Mouse (Mus musculus) forebrain, embryonic 10.5 days (tissue): ENCODE measurements around the gene Npr2. TPM values are rescaled to one million over a fixed set of nuclear protein-coding genes. Genes with fewer than 3 reads are reported as not detected.

Source experiments
- DNase-seq: peaks from one replicate; pipeline ENCODE4 v3.0.0-alpha.2; 2017; ENCODE audit warnings: low spot score; ENCODE audit errors: extremely low spot score
- H3K27ac ChIP-seq: fragments of 300-500 bp; sonication (generic); 2 replicates; pipeline ENCODE4 v1.5.1; 2016; ENCODE audit warnings: mild to moderate bottlenecking
- H3K27me3 ChIP-seq: fragments of 300-500 bp; sonication (generic); 2 replicates; pipeline ENCODE4 v1.6.1; 2016; ENCODE audit warnings: mild to moderate bottlenecking; ENCODE audit not compliant: poor library complexity, severe bottlenecking
- H3K36me3 ChIP-seq: fragments of 300-500 bp; sonication (generic); replicated peaks from 2 replicates; pipeline ENCODE4 v1.6.1; 2016; ENCODE audit warnings: mild to moderate bottlenecking, moderate library complexity
- H3K4me1 ChIP-seq: fragments of 300-500 bp; sonication (generic); 2 replicates; pipeline ENCODE4 v1.6.1; 2016
- H3K4me3 ChIP-seq: fragments of 300-500 bp; sonication (generic); 2 replicates; pipeline ENCODE4 v1.5.1; 2016; ENCODE audit warnings: mild to moderate bottlenecking, moderate library complexity
- H3K9me3 ChIP-seq: fragments of 300-500 bp; sonication (generic); 2 replicates; pipeline ENCODE4 v1.6.1; 2016; ENCODE audit warnings: mild to moderate bottlenecking, moderate library complexity
- WGBS: fragments of 180-500 bp; shearing (Covaris S2); methylation state at CpG from one replicate; pipeline ENCODE4 v1.1.7; 2016; 5-methylcytosine and 5-hydroxymethylcytosine counted together
- polyA plus RNA-seq: library from polyadenylated mRNA; unstranded; fragments of >200 nt; fragmentation: Nextera tagmentation; extraction: Ambion mirVana; gene quantifications from 2 replicates; pipeline ENCODE4 v1.2.1, GENCODE M21; 2016

Gene Npr2
- polyA plus RNA-seq, 1 experiment from 2014 or later, result 5.4 TPM

- H3K4me3 ChIP-seq, result peak overlapping the region; percentile 79
- H3K27me3 ChIP-seq, result peaks cover 36% of the 10 kb centered on the region
- DNase-seq, result peak; percentile 14
- H3K9me3 ChIP-seq, result no peaks in the 10 kb centered on the region
- H3K27ac ChIP-seq, result peak overlapping the region; percentile 90
- H3K36me3 ChIP-seq, result no peaks in the 10 kb centered on the region
- peaks cover 48% of the 10 kb centered on the region for H3K4me1 ChIP-seq
- 42% methylated on average over 42 of the region's 42 CpGs for WGBS
Measured at GRCm38 (mm10) chr4:43631956-43632920, 503 bp downstream of the Npr2 start.

- peaks cover 36% of the 10 kb centered on the region for H3K27me3 ChIP-seq
- 0 out of 2 replicates have a peak overlapping the region, but pooled peaks have one; percentile 11 for H3K27ac ChIP-seq
- H3K9me3 ChIP-seq, result no peaks in the 10 kb centered on the region
- no peak overlapping the region; the same call in 1 of the 2 replicates for H3K4me3 ChIP-seq
- no peaks in the 10 kb centered on the region for H3K36me3 ChIP-seq
- WGBS, result 77% methylated on average over 8 of the region's 8 CpGs
- peaks cover 48% of the 10 kb centered on the region for H3K4me1 ChIP-seq
- DNase-seq, result peak; percentile 13
Measured at GRCm38 (mm10) chr4:43633296-43633695, 1.6 kb downstream of the Npr2 start.

DNA sequence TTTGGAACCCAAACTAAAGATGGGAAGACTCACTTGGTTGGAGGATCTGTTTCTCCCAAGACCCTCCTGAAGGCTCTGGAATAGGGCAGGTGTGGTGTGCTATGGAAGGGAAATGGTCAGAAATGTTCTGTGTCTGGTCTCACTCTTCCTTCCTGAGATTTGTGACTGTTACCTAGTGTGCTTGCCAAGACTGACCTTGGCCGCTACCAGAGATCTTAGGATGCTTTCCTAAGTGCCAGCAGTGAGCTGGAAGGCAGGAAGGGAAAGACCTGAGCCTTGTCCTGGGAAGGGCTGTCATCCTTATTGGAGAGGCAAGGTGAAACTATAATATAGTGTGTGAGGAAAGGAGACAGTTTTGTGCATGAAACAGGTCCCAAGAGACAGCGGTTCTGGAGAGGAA lies 2.0 kb downstream of the Npr2 start:
- Histone ChIP-seq H3K27ac (0 out of 2 replicates have a peak overlapping the region, but pooled peaks have one; percentile 11), H3K4me1 (peaks cover 48% of the 10 kb centered on the region), H3K27me3 (peaks cover 36% of the 10 kb centered on the region), H3K9me3 (no peaks in the 10 kb centered on the region), H3K36me3 (no peaks in the 10 kb centered on the region), H3K4me3 (no peak overlapping the region; the same call in 1 of the 2 replicates)
- 93% methylated on average over 2 of the region's 2 CpGs for WGBS
- no peak for DNase-seq

- no peak overlapping the region for H3K27ac ChIP-seq
- H3K4me1 ChIP-seq, result peaks cover 41% of the 10 kb centered on the region
- 90% methylated on average over 7 of the region's 7 CpGs for WGBS
- H3K36me3 ChIP-seq, result no peaks in the 10 kb centered on the region
- peak; percentile 7 for DNase-seq
- H3K9me3 ChIP-seq, result no peaks in the 10 kb centered on the region
- no peak overlapping the region for H3K4me3 ChIP-seq
- H3K27me3 ChIP-seq, result peaks cover 36% of the 10 kb centered on the region
Measured at GRCm38 (mm10) chr4:43634621-43635374, 3.1 kb downstream of the Npr2 start.

GRCm38 (mm10) chr4:43636751-43637150 lies 5.0 kb downstream of the Npr2 start:
- no peaks in the 10 kb centered on the region for H3K36me3 ChIP-seq
- no peak overlapping the region for H3K4me3 ChIP-seq
- H3K27ac ChIP-seq, result no peak overlapping the region
- peaks cover 21% of the 10 kb centered on the region for H3K27me3 ChIP-seq
- no peaks in the 10 kb centered on the region for H3K9me3 ChIP-seq
- WGBS, result 75% methylated on average over 6 of the region's 6 CpGs
- H3K4me1 ChIP-seq, result peaks cover 22% of the 10 kb centered on the region
- DNase-seq, result peak; percentile 7

DNA sequence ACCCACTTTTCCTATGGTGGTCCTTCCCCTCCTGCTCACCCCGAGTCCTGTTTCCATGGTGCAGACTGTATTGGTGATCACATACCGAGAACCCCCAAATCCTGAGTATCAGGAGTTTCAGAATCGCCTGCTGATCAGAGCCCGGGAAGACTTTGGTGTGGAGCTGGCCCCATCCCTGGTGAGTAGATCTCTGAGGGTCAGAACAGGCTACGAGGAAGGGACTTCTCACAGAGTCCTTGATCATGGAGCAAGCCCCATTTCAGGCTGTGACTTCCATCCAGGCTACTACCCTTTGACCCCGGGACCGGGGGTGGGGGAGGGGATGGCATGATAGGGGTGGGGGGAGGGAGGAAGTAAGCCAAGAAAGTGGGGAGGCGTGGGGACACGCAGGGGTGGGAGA lies 8.3 kb downstream of the Npr2 start:
- Histone ChIP-seq H3K27ac (no peak overlapping the region), H3K27me3 (no peaks in the 10 kb centered on the region), H3K9me3 (no peaks in the 10 kb centered on the region), H3K4me3 (no peak overlapping the region), H3K36me3 (no peaks in the 10 kb centered on the region), H3K4me1 (0 out of 2 replicates have a peak, but pooled peaks cover 4% of the 10 kb centered on the region)
- peak; percentile 11 for DNase-seq
- WGBS, result 80% methylated on average over 9 of the region's 9 CpGs

DNA sequence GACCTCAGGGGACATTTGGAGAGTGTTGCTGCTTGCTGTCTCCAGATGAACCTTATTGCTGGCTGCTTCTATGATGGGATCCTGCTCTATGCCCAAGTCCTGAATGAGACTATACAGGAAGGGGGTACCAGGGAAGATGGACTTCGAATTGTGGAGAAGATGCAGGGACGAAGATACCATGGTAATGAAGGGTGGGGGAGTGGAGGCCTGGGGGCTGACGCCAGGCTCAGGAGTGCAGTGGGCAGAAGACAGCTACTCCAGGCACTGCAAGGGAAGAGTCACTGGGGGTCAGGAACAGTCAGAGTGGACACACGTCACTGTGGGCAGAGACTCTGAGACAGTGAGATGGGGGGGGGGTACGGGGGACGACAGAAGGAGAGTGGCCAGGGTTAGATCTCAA lies 8.8 kb downstream of the Npr2 start:
- 80% methylated on average over 6 of the region's 6 CpGs for WGBS
- no peak for DNase-seq
- Histone ChIP-seq H3K27ac (no peak overlapping the region), H3K9me3 (no peaks in the 10 kb centered on the region), H3K36me3 (no peaks in the 10 kb centered on the region), H3K4me3 (no peak overlapping the region), H3K4me1 (0 out of 2 replicates have a peak, but pooled peaks cover 4% of the 10 kb centered on the region), H3K27me3 (no peaks in the 10 kb centered on the region)

DNA sequence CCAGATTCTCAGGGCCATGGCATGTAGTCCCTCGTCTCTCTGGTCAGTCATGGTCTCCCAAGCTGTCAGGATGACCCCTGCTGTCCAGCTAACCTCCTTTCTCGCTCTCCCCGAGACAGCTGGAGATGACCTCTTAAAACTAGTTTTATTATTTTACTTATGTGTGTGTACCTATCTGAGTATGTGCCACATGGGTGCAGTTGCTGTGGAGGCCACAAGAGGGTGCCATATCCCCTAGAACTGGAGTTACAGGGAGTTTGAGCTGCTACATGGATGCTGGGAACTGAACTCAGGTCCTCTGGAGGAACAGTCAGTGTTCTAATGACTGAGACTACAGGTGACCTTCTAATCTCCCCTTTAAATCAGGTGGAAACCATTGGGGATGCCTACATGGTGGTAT lies 18.0 kb downstream of the Npr2 start:
- no peaks in the 10 kb centered on the region for H3K27me3 ChIP-seq
- no peak overlapping the region for H3K4me3 ChIP-seq
- peaks cover 15% of the 10 kb centered on the region for H3K36me3 ChIP-seq
- DNase-seq, result no peak
- H3K9me3 ChIP-seq, result peaks cover 9% of the 10 kb centered on the region
- H3K4me1 ChIP-seq, result peaks cover 14% of the 10 kb centered on the region
- WGBS, result 89% methylated on average over 3 of the region's 3 CpGs
- no peak overlapping the region for H3K27ac ChIP-seq

- Histone ChIP-seq H3K27me3 (no peaks in the 10 kb centered on the region), H3K4me1 (peaks cover 33% of the 10 kb centered on the region), H3K4me3 (peak overlapping the region; percentile 47), H3K9me3 (peaks cover 9% of the 10 kb centered on the region), H3K27ac (peak overlapping the region; percentile 60), H3K36me3 (peaks cover 15% of the 10 kb centered on the region)
- DNase-seq, result no peak
- 91% methylated on average over 4 of the region's 4 CpGs for WGBS
Measured at GRCm38 (mm10) chr4:43652726-43653125, 21.0 kb downstream of the Npr2 start.

DNA sequence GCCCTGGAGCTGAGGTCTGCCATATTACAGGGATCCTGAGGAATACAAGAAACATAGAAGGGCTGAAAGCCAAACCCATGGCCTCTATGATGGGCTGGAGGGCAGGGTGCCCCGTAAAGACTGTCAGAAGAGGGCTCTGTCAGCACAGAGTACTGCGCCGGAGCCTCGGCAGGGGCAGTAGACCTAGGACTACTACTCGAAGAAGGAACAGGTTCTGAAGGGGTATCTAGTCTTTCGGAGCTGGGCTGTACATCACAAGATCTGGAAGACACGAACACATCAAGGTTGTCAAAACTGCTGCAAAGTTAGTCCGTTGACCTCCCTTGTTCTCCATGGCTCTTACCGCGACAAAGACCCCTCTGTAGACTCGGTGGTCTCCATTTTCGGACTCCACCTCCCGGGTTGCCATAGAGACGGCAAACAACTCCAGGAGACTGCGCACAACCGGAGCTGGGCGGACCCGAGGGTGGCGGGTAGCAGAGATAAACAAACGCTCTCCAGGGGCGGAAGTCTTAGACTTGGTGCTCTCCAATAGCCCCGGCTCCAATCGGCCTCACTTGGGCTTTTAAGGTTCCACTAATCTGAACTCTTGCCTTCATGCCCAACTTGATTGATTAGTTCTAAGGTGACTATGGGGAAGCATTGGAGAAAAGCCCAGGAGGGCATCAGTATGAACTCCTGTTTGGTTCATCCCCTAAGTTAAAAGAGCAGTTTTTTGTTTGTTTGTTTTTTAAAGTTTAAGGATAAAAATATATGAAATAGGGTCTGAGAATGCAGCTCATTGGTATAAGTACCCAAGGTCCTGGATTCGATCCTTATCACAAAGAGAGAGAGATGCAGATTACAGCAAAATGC lies 21.7 kb downstream of the Npr2 start, which contains the start of gene Spag8:
Gene Spag8 (minus strand): TSS at position 434 of the 855 bp plus-strand sequence.
- peak; percentile 59 for DNase-seq
- H3K4me1 ChIP-seq, result peaks cover 33% of the 10 kb centered on the region
- H3K27ac ChIP-seq, result peak within 1 kb of the TSS; percentile 60
- peaks cover 15% of the 10 kb centered on the region for H3K36me3 ChIP-seq
- 14% methylated on average over 24 of the region's 24 CpGs for WGBS
- H3K9me3 ChIP-seq, result peaks cover 9% of the 10 kb centered on the region
- H3K27me3 ChIP-seq, result no peaks in the 10 kb centered on the region; the same call in 1 of the 2 replicates
- peak within 1 kb of the TSS; percentile 47 for H3K4me3 ChIP-seq

GRCm38 (mm10) chr4:43655656-43656338 lies 24.1 kb downstream of the Npr2 start:
- H3K27ac ChIP-seq, result peak overlapping the region; percentile 90
- peak overlapping the region; percentile 68 for H3K4me3 ChIP-seq
- H3K4me1 ChIP-seq, result peaks cover 33% of the 10 kb centered on the region
- WGBS, result 6% methylated on average over 34 of the region's 34 CpGs
- no peak for DNase-seq
- H3K27me3 ChIP-seq, result peaks cover 16% of the 10 kb centered on the region
- H3K9me3 ChIP-seq, result no peaks in the 10 kb centered on the region
- peaks cover 2% of the 10 kb centered on the region for H3K36me3 ChIP-seq
